Mouse (Mus musculus) E14TG2a.4 (cell line): ENCODE measurements around the gene Eps15l1.

ENCODE experiments used
- CTCF ChIP-seq: conservative IDR thresholded peaks from 2 replicates; pipeline ENCODE4 v1.5.1; 2014; ENCODE audit warnings: low read length
- POU5F1 ChIP-seq: IDR thresholded peaks from 2 replicates; pipeline ENCODE4 v1.6.1; 2014; ENCODE audit warnings: low read length, borderline replicate concordance

- TF ChIP-seq CTCF, result no peak
- no peak for TF ChIP-seq POU5F1
Observed at GRCm38 (mm10) chr8:72455317-72455716, 34.1 kb upstream of the Eps15l1 start.
